Comparison of ENCODE assay signal across 8 mouse cellular contexts in genomic region chr9:22070791-22071573, GRCm38 (mm10). TPM values are rescaled to one million over a fixed set of nuclear protein-coding genes. Genes with fewer than 3 reads are reported as not detected.
A peak's percentile ranks its signal among the peaks of the same experiment; 100 is the strongest.
DNase-seq lines count a peak whose midpoint lies in the region; ATAC-seq lines count a peak whose summit lies in the region.

Gene Gm49318, minus strand, starts transcription at chr9:22071259.
Gene Zfp653, minus strand, starts transcription at chr9:22071376.

- no peaks in the 10 kb centered on the region for H3K27me3 ChIP-seq in hindbrain, embryonic 12.5 days

- peak within 1 kb of the TSS; percentile 83 for H3K9ac ChIP-seq in hindbrain, embryonic 12.5 days

- peak within 1 kb of the TSS; percentile 97 for H3K27ac ChIP-seq in hindbrain, embryonic 12.5 days

- peaks cover 15% of the 10 kb centered on the region for H3K4me1 ChIP-seq in hindbrain, embryonic 12.5 days

- ATAC-seq in hindbrain, embryonic 12.5 days (ENCODE audit: low FRiP score): peak; percentile 98

- peak within 1 kb of the TSS; percentile 78 for H3K4me3 ChIP-seq in hindbrain, embryonic 12.5 days

- peaks cover 38% of the 10 kb centered on the region for H3K36me3 ChIP-seq in hindbrain, embryonic 12.5 days

- no peaks in the 10 kb centered on the region for H3K9me3 ChIP-seq in hindbrain, embryonic 12.5 days (replicated peaks)

- peak; percentile 99 for DNase-seq in Muller cell, postnatal 12 days (ENCODE audit: inconsistent ontology term)
- DNase-seq in cerebellum, adult 9-11 months: peak; percentile 98
- peak; percentile 92 to 97 for DNase-seq in frontal cortex, adult 2 months (ENCODE audit: extremely low spot score in 1 of 2, low spot score in 1 of 2)
- peak; percentile 97 to 98 for DNase-seq in layer of hippocampus, postnatal 14 days (ENCODE audit: low spot score in 2 of 2)
- peak; percentile 98 for DNase-seq in lung, postnatal 14 days
- peak; percentile 93 for DNase-seq in retina, adult 2 months (ENCODE audit: low read depth, low spot score)
- DNase-seq in thymus, postnatal 36 days: peak; percentile 95 to 97

- WGBS in hindbrain, embryonic 12.5 days: under 1% methylated on average over 68 of the region's 87 CpGs

- H3K4me2 ChIP-seq in hindbrain, embryonic 12.5 days (replicated peaks): peak within 1 kb of the TSS; percentile 60

RNA-seq across cellular contexts. Expression of gene Gm49318, which starts in this region (rescaled TPM):
- 0.54 TPM in 1 of 2 replicates, not detected in the other for polyA plus RNA-seq in frontal cortex, adult 2 months (2012; rRNA removed)
- not detected in 2 replicates for polyA plus RNA-seq in hindbrain, embryonic 12.5 days (2016; fragmentation: Nextera tagmentation; extraction: Ambion mirVana)
- 1 to 10 TPM; 1.5 to 2.8 TPM for total RNA-seq in layer of hippocampus, postnatal 14 days (2021)

RNA-seq across cellular contexts. Expression of gene Zfp653, which starts in this region (rescaled TPM):
- polyA plus RNA-seq in frontal cortex, adult 2 months (2012; rRNA removed): 38.2 and 39.5 TPM in 2 replicates
- polyA plus RNA-seq in hindbrain, embryonic 12.5 days (2016; fragmentation: Nextera tagmentation; extraction: Ambion mirVana): 16.4 and 20.4 TPM in 2 replicates
- total RNA-seq in layer of hippocampus, postnatal 14 days (2021): 10 to 100 TPM; 19.4 to 22.7 TPM

Comparison
In these comparisons a context has a peak if more than half of its experiments do, and no peak if none do; other contexts are left out.
1. Peak in every context shown above with its lines: DNase-seq, ATAC-seq, H3K4me3 ChIP-seq and H3K27ac ChIP-seq.